Mouse (Mus musculus) C2C12 (cell line): ENCODE results near the gene Tbc1d14.

ENCODE experiments used
- CEBPB ChIP-seq: IDR thresholded peaks from one replicate; pipeline ENCODE4 v1.6.1; 2011; ENCODE audit warnings: low read depth, mild to moderate bottlenecking, control low read depth, moderate library complexity
- CTCF ChIP-seq: IDR thresholded peaks from one replicate; pipeline ENCODE4 v1.5.1; 2011; ENCODE audit not compliant: control insufficient read depth, insufficient read depth, insufficient read length
- MAX ChIP-seq: IDR thresholded peaks from one replicate; pipeline ENCODE4 v1.6.1; 2011; ENCODE audit warnings: mild to moderate bottlenecking, control low read depth
- MYOG ChIP-seq: IDR thresholded peaks from one replicate; pipeline ENCODE4 v1.6.1; 2011; ENCODE audit not compliant: control insufficient read depth, insufficient read length; ENCODE audit errors: extremely low read depth
- USF1 ChIP-seq: IDR thresholded peaks from one replicate; pipeline ENCODE4 v1.6.1; 2011; ENCODE audit warnings: low read depth, mild to moderate bottlenecking, control low read depth, moderate library complexity

GRCm38 (mm10) chr5:36457706-36458105 lies 135.4 kb downstream of the Tbc1d14 start:
- no peak for TF ChIP-seq CTCF
- no peak for TF ChIP-seq CEBPB
- no peak for TF ChIP-seq MYOG
- TF ChIP-seq USF1: no peak
- no peak for TF ChIP-seq MAX
